Mouse (Mus musculus): ENCODE measurements around the gene Gm14322. TPM values are rescaled to one million over a fixed set of nuclear protein-coding genes. Genes with fewer than 3 reads are reported as not detected.
"Not testable (repeated sequence)": the region's sequence is repeated elsewhere in the genome, so short reads cannot be mapped to it uniquely, and the experiment has no call there.

Gene Gm14322
- 5.2 and 7.2 TPM in 2 replicates for polyA plus RNA-seq (2015; fragmentation: Nextera tagmentation; extraction: Ambion mirVana)

GRCm38 (mm10) chr2:177758941-177759558 lies at the start of gene Gm14322:
Gm14322 (plus strand) TSS chr2:177759288.
- H3K4me3 ChIP-seq, result peak within 1 kb of the TSS; percentile 35
- H3K27ac ChIP-seq; H3K9me3 ChIP-seq; ATAC-seq (ENCODE audit: low FRiP score); H3K4me1 ChIP-seq (replicated peaks); H3K36me3 ChIP-seq; H3K27me3 ChIP-seq; H3K9ac ChIP-seq: not testable (repeated sequence)
- WGBS, result 28% methylated on average over 9 of the region's 9 CpGs
- H3K4me2 ChIP-seq, result peak within 1 kb of the TSS; percentile 36

GRCm38 (mm10) chr2:177741487-177741886 lies 17.6 kb upstream of the Gm14322 start:
- not testable (repeated sequence) for ATAC-seq (ENCODE audit: low FRiP score); H3K36me3 ChIP-seq; H3K4me2 ChIP-seq; H3K9ac ChIP-seq; H3K27ac ChIP-seq; H3K27me3 ChIP-seq; H3K4me1 ChIP-seq (replicated peaks); H3K9me3 ChIP-seq; H3K4me3 ChIP-seq
- 81% methylated on average over 5 of the region's 10 CpGs for WGBS

- 74% methylated on average over 1 of the region's 1 CpGs for WGBS
- not testable (repeated sequence) for H3K4me2 ChIP-seq; H3K9me3 ChIP-seq; H3K36me3 ChIP-seq; H3K4me1 ChIP-seq (replicated peaks); H3K27ac ChIP-seq; H3K27me3 ChIP-seq; H3K9ac ChIP-seq; ATAC-seq (ENCODE audit: low FRiP score); H3K4me3 ChIP-seq
Measured at GRCm38 (mm10) chr2:177787351-177787750, 28.3 kb downstream of the Gm14322 start.

- not testable (repeated sequence) for H3K36me3 ChIP-seq; H3K27me3 ChIP-seq; H3K9me3 ChIP-seq; H3K4me2 ChIP-seq; H3K9ac ChIP-seq; H3K4me3 ChIP-seq; ATAC-seq (ENCODE audit: low FRiP score); H3K4me1 ChIP-seq (replicated peaks); H3K27ac ChIP-seq
- WGBS, result no CpG with 5 or more reads among the region's 2 CpGs
Measured at GRCm38 (mm10) chr2:177806170-177806569, 47.1 kb downstream of the Gm14322 start.

Other genes starting within 250 kb of the Gm14322 start
- not detected in 2 replicates for gene Gm14406, start 181.1 kb upstream of the Gm14322 start, polyA plus RNA-seq (2015; fragmentation: Nextera tagmentation; extraction: Ambion mirVana)
- 38.4 and 39.6 TPM in 2 replicates for gene Gm14325, start 81.0 kb downstream of the Gm14322 start, polyA plus RNA-seq (2015; fragmentation: Nextera tagmentation; extraction: Ambion mirVana)
- 2.5 and 2.9 TPM in 2 replicates for gene Gm14327, start 137.8 kb downstream of the Gm14322 start, polyA plus RNA-seq (2015; fragmentation: Nextera tagmentation; extraction: Ambion mirVana)
- 0.55 and 0.62 TPM in 2 replicates for gene Zfp972, start 166.3 kb downstream of the Gm14322 start, polyA plus RNA-seq (2015; fragmentation: Nextera tagmentation; extraction: Ambion mirVana)
- gene Gm14326, start 198.0 kb downstream of the Gm14322 start, polyA plus RNA-seq (2015; fragmentation: Nextera tagmentation; extraction: Ambion mirVana), result 12.3 and 12.5 TPM in 2 replicates